Mouse (Mus musculus) thymus, adult 18-20 months (tissue): ENCODE results near the gene Glo1.

Experiments used
- DNase-seq, 2 experiments: peaks; one replicate each; pipeline ENCODE4 v3.0.0; 2022; ENCODE audit warnings: mixed read lengths in 2 of 2

Glo1 gene

GRCm38 (mm10) chr17:30576946-30577345 lies 49.7 kb downstream of the Glo1 start:
- peak in 1 of 2 experiments; percentile 15 for DNase-seq

DNA sequence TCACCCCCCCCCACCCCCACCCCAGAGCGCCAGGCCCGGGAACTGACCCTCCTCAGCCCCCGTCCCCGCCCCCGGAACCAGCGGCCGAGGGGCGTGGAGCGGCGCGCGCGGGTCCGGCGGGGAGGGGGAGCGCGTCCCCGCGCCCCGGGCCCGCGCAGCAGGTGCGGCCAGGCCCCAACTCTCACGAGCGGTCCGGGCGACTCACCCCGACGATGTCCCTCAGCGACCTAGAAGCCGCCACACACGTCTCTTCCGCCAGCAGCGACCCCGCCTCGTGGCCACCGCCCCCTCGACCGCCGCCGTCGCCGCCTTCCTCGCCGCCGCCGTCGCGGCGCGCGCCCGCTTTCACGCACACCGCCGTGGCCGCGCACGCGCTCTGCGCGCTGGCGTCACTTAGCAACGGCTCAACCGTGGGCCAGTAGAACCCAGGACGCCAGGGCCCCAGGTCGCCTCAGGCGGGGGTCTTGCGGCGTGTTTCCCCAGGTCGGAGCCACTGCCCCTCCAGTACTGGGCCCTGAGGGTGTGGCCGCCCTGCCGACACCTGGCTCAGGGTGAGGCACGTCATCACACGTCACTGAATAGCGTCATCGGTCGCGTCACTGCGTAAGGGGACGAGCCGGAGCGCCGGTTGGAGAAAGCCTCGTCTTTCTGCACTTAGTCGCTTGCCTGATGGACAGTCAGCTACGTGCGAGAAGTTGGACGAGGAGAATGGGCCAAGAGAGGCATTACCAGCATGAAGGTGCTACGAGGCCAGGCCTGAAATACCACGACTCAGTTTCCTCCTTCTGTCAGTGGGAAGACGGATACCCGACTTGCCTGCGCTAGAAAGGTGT lies 50.5 kb downstream of the Glo1 start, which contains the start of gene Btbd9:
Gene Btbd9 (minus strand): TSS at position 548 of the 833 bp plus-strand sequence.
- peak; percentile 85 to 90 for DNase-seq

GRCm38 (mm10) chr17:30575121-30575904 lies 51.4 kb downstream of the Glo1 start:
- peak; percentile 51 to 67 for DNase-seq

GRCm38 (mm10) chr17:30574783-30575075 lies 51.9 kb downstream of the Glo1 start:
- no peak for DNase-seq

DNA sequence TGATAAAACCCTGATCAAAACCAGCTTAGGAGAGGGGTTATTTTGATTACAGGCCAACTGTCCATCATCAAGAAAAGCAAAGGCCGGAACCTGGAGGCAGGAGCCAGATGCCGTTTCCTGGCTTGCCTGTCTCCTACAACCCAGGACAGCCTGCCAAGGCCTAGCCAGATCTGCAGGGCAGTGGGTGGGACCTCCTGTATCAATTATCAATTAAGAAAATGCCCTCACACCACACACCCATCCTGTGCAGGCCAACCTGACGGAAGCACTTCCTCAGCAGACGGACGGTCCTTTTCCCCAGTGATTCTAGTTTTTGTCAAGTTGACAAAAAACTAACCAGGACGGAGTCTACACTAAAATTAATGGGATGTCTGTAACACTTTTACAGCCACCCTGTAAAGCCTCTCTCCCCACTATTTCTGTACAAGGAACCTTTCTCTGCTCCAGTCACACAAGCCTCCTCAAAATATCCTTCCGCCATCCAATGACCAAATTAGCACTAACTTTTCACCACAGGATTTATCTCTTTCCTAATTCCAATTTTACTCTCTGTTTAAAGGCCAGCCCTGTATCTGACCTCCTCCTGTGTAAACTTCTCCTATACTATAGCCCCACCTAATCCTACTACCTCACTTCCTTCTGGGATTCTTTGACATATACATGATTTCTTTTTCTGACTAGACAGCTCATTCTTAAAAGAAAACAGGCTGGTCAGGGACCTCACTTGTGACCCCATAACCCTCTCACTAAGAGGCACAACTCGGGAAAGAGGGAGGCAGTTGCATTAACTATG lies 52.5 kb downstream of the Glo1 start:
- no peak for DNase-seq

DNA sequence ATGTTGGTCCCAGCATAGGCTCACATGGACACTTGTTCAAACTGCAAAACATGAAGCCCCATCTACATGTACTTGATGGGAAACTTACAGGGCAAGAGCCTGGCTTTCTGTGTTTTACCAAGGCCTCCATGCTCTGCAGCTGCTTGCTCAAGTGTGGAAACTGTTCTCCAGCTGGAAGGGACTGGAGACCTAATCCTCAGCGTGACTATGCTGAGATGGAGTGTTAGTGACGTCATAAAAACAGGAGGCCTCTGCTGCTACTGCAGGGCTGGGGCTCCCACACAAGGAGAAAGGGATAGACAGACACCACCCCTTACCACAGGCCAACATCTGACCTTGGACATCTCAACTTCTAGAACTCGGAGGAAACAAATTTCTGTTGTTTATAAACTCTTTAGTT lies 55.7 kb downstream of the Glo1 start:
- DNase-seq, result no peak

- DNase-seq, result no peak
Observed at GRCm38 (mm10) chr17:30570173-30570572, 56.5 kb downstream of the Glo1 start.

DNA sequence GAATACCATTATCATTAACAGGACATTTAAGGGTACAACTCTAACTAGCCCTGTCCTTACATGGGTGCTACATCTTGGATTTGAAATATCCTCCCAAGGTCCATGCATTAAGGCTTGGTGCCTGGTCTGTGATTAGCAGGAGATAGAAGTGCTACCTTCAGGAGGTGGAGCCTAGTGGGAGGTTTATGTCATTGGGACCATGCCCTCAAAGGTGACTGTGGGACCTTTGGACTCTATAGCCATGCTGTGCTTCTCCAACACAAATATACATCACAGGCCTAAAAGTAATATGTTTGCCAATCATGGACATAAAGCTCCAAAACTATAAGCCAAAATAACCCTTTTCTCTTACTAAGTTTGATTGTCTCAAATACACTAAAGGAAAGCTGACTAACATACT lies 58.2 kb downstream of the Glo1 start:
- DNase-seq, result no peak

GRCm38 (mm10) chr17:30564971-30565370 lies 61.7 kb downstream of the Glo1 start:
- no peak for DNase-seq

GRCm38 (mm10) chr17:30564407-30564806 lies 62.3 kb downstream of the Glo1 start:
- DNase-seq, result no peak

DNA sequence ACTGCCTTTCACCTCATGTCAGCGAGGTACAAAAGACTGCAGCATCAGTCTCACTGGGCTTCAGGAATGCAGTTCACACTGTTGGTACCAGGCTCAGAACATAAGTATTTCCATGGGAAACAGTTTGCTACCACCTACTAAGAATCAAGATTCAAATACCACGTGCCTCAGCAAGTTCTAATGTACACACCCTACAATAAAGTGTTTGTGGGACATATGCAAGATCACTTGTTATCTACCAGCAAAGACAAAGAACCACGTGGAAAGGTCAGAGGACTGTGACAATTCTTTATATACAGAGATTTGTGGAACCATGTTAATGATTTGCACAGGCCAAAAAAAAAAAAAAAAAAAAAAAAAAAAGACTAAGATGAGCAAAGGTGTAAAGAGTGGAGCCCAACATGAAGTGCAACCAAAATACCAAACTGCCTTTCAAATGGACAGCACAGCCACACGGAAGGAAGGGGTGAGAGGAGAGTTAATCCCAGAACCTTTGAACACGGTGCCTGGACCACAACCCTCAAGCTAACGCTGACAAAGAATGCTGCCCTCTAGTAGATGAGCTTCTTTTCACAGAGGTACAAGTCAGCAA lies 63.1 kb downstream of the Glo1 start:
- no peak for DNase-seq

DNA sequence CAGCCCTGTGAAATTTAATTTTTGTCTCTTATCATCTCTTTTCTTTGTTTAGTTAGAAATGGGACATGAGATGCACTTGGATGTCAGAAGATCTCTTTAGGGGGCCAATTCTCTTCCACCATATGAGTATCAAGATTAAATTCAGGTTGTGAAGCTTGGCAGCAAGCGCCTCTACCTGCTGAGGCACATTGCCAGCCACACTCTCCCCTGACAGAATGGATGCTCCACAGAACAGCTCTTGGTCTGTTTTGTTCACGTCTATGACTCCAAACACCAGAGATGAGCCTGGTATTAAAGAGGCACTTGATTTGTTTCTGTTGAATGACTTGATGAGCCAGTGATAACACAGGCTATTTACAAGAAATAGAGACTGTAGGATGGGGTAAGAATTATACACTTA lies 63.9 kb downstream of the Glo1 start:
- DNase-seq, result no peak

GRCm38 (mm10) chr17:30559536-30559935 lies 67.1 kb downstream of the Glo1 start:
- DNase-seq, result peak; percentile 68 to 83

GRCm38 (mm10) chr17:30558623-30559022 lies 68.0 kb downstream of the Glo1 start:
- no peak for DNase-seq

- no peak for DNase-seq
Observed at GRCm38 (mm10) chr17:30556512-30556911, 70.2 kb downstream of the Glo1 start.

- no peak for DNase-seq
Observed at GRCm38 (mm10) chr17:30553027-30553937, 73.4 kb downstream of the Glo1 start.

- DNase-seq, result no peak
Observed at GRCm38 (mm10) chr17:30550774-30551107, 75.9 kb downstream of the Glo1 start.

DNA sequence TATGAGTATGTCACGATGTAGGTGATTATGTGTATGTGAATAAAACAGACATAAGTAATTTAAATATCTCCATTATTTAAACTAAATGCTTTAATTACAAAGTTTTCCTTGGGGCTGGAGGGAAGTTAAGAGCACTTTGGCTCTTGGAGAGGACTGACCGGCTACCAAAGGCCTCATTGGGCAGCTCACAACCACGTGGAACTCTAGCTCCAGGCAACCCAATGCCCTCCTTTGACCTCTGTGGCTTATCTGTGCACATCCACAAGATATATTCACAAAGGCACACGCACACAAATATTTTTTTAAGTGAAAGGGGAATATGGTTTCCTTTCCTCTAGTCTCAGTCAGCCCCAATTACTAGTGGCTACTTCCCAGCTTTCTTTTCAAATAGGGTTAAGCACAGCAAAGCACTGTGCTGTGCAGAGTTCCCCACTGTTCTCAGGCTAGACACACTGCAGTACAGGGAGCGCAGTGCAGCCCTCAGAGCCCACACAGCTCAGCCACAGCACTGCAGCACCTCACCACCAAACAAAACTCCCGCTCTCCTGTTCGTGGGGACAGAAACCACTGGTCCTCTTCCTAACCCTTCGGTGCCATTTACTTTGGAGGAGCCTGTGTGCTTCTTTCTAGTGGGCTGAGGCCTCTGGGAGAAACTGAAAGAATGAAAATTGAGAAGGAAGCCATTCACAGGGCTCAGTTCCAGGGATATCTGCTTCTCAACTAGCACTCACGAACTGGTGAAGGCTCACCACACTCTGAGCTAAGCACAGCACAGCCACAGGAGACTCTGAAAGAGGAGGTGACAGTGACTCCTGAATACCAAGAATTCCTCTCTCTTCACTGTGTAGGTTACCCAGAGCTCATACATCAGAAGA lies 76.5 kb downstream of the Glo1 start:
- no peak for DNase-seq

GRCm38 (mm10) chr17:30539098-30539497 lies 87.6 kb downstream of the Glo1 start:
- no peak for DNase-seq

DNA sequence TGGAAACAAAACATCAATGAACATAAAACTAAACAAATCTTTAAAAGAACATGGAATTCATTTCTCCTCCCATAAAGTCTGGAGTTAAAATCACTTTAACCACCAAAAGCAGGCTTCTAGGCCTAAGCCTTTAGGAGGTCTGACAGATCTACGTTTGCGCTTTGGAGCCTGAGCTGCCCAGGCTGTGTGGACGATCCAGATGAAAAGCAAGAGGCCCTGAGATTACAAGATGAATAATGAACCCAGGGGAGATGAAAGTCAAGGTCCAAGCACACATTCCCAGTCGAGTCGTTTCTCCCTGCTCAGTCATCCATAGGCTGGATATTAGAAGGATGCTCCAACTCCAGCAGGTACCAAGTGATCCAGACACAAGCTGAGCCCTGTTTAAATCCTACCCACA lies 90.0 kb downstream of the Glo1 start:
- DNase-seq, result no peak
